ENCODE assay signal across 22 mouse cellular contexts in genomic region chr1:82975750-82976149, GRCm38 (mm10). TPM values are rescaled to one million over a fixed set of nuclear protein-coding genes. Genes with fewer than 3 reads are reported as not detected.
A peak's percentile ranks its signal among the peaks of the same experiment; 100 is the strongest.
DNase-seq lines count a peak whose midpoint lies in the region; ATAC-seq and TF ChIP-seq lines count a peak whose summit lies in the region.
"Had no signal": no experiment of that assay in that cellular context is flagged by ENCODE, and none has a peak within 500 bp of the region (broad histone marks: within the 10 kb centered on the region; RNA-seq: fewer than 3 reads in every experiment).

No protein-coding gene starts in this region.

- peak; percentile 88 for ATAC-seq in stomach, postnatal 0 days (ENCODE audit: low FRiP score, low TSS enrichment)
- ATAC-seq in midbrain, embryonic 16.5 days = no peak
- ATAC-seq in erythroid progenitor cell, adult 5-6 weeks (replicated peaks; ENCODE audit: low FRiP score, poor library complexity, severe bottlenecking) = no peak
- ATAC-seq: forebrain, embryonic 14.5 days; intestine, postnatal 0 days had no signal

- no peaks in the 10 kb centered on the region for H3K36me3 ChIP-seq in stomach, postnatal 0 days (ENCODE audit: control insufficient read depth, insufficient read depth, low read length)
- no peaks in the 10 kb centered on the region for H3K36me3 ChIP-seq in midbrain, embryonic 16.5 days (ENCODE audit: control insufficient read depth, insufficient read depth, low read length)
- H3K36me3 ChIP-seq: limb, embryonic 15.5 days had no signal

- H3K27me3 ChIP-seq in stomach, postnatal 0 days (ENCODE audit: control insufficient read depth, insufficient read depth, low read length) = no peaks in the 10 kb centered on the region
- H3K27me3 ChIP-seq in midbrain, embryonic 16.5 days (ENCODE audit: control insufficient read depth, insufficient read depth, low read depth, low read length) = no peaks in the 10 kb centered on the region
- H3K27me3 ChIP-seq: limb, embryonic 15.5 days had no signal

- H3K27ac ChIP-seq in stomach, postnatal 0 days (replicated peaks) = no peak overlapping the region
- no peak overlapping the region for H3K27ac ChIP-seq in midbrain, embryonic 16.5 days (ENCODE audit: low read length)
- H3K27ac ChIP-seq: limb, embryonic 15.5 days had no signal

- H3K4me2 ChIP-seq in stomach, postnatal 0 days (replicated peaks; ENCODE audit: low read depth) = no peak overlapping the region
- H3K4me2 ChIP-seq in midbrain, embryonic 16.5 days (ENCODE audit: low read length) = no peak overlapping the region
- H3K4me2 ChIP-seq: limb, embryonic 15.5 days; lung, embryonic 14.5 days had no signal

- DNase-seq in kidney, adult 9 months = peak; percentile 32
- no peak for DNase-seq in kidney, adult 18-20 months
- DNase-seq in thymus, postnatal 25 days = peak; percentile 6
- no peak for DNase-seq in thymus, adult 18-20 months
- peak; percentile 59 for DNase-seq in induced T-regulatory cell, adult 2 months (ENCODE audit: low read depth)
- peak; percentile 64 for DNase-seq in stomach, postnatal 0 days (ENCODE audit: low spot score)
- DNase-seq: cerebellum, adult 2 months; embryo, embryonic 11 days; lung, embryonic 14.5 days had no signal

- 74% methylated on average over 5 of the region's 5 CpGs for WGBS in stomach, postnatal 0 days
- 87% methylated on average over 5 of the region's 5 CpGs for WGBS in midbrain, embryonic 16.5 days

- no peak overlapping the region for H3K4me3 ChIP-seq in stomach, postnatal 0 days (ENCODE audit: low read depth, low read length)
- H3K4me3 ChIP-seq in midbrain, embryonic 16.5 days (ENCODE audit: low read depth, low read length) = no peak overlapping the region
- H3K4me3 ChIP-seq: limb, embryonic 15.5 days had no signal

- H3K4me1 ChIP-seq in stomach, postnatal 0 days (replicated peaks; ENCODE audit: control insufficient read depth, insufficient read depth) = no peaks in the 10 kb centered on the region
- no peaks in the 10 kb centered on the region for H3K4me1 ChIP-seq in midbrain, embryonic 16.5 days (ENCODE audit: control insufficient read depth, insufficient read depth, low read length)
- H3K4me1 ChIP-seq: limb, embryonic 15.5 days had no signal

- no peaks in the 10 kb centered on the region for H3K9me3 ChIP-seq in stomach, postnatal 0 days (ENCODE audit: control insufficient read depth, low read length)
- no peaks in the 10 kb centered on the region for H3K9me3 ChIP-seq in midbrain, embryonic 16.5 days (replicated peaks; ENCODE audit: control insufficient read depth, low read length, poor library complexity, severe bottlenecking)
- H3K9me3 ChIP-seq: limb, embryonic 15.5 days had no signal

- TF ChIP-seq CTCF in stomach, postnatal 0 days (IDR thresholded peaks at IDR 0.05; ENCODE audit: low read depth) = no peak

- no peak overlapping the region for H3K9ac ChIP-seq in stomach, postnatal 0 days (ENCODE audit: low read length)
- no peak overlapping the region for H3K9ac ChIP-seq in midbrain, embryonic 16.5 days (ENCODE audit: low read depth, low read length)
- H3K9ac ChIP-seq: limb, embryonic 15.5 days; lung, embryonic 14.5 days had no signal

- TF ChIP-seq EP300 in stomach, postnatal 0 days (optimal IDR thresholded peaks at IDR 0.05) = no peak

RNA-seq across cellular contexts. Expression of gene Gm47955, which starts 15.7 kb away (rescaled TPM):
- not detected in 2 replicates for polyA plus RNA-seq in stomach, postnatal 0 days (2015; fragmentation: Nextera tagmentation; extraction: Ambion mirVana)
- polyA plus RNA-seq in midbrain, embryonic 16.5 days (2015; fragmentation: Nextera tagmentation; extraction: Ambion mirVana) = not detected in 2 replicates
- total RNA-seq in erythroid progenitor cell, adult 5-6 weeks (2015; ENCODE audit: low replicate concordance) = not detected in 2 replicates
- not detected in 2 replicates for total RNA-seq in erythroid progenitor cell, adult 5-6 weeks (2017; ENCODE audit: low replicate concordance)
- total RNA-seq: gastrocnemius, adult 8-10 months; heart, adult 18-20 months; layer of hippocampus, postnatal 10 days; left cerebral cortex, postnatal 10 days; neutrophil, adult 5-6 weeks had no signal
- polyA plus RNA-seq: cerebellum, adult 2 months; forebrain, embryonic 14.5 days; heart, embryonic 16.5 days; hindbrain, embryonic 11.5 days; intestine, postnatal 0 days; limb, embryonic 15.5 days; lung, embryonic 14.5 days; small intestine, adult 2 months had no signal

RNA-seq across cellular contexts. Expression of gene Gm7544, which starts 19.9 kb away (rescaled TPM):
- not detected in 2 replicates for polyA plus RNA-seq in stomach, postnatal 0 days (2015; fragmentation: Nextera tagmentation; extraction: Ambion mirVana)
- polyA plus RNA-seq in midbrain, embryonic 16.5 days (2015; fragmentation: Nextera tagmentation; extraction: Ambion mirVana) = not detected in 2 replicates
- total RNA-seq in erythroid progenitor cell, adult 5-6 weeks (2015; ENCODE audit: low replicate concordance) = not detected in 2 replicates
- not detected in 2 replicates for total RNA-seq in erythroid progenitor cell, adult 5-6 weeks (2017; ENCODE audit: low replicate concordance)
- total RNA-seq: gastrocnemius, adult 8-10 months; heart, adult 18-20 months; layer of hippocampus, postnatal 10 days; left cerebral cortex, postnatal 10 days; neutrophil, adult 5-6 weeks had no signal
- polyA plus RNA-seq: cerebellum, adult 2 months; forebrain, embryonic 14.5 days; heart, embryonic 16.5 days; hindbrain, embryonic 11.5 days; intestine, postnatal 0 days; limb, embryonic 15.5 days; lung, embryonic 14.5 days; small intestine, adult 2 months had no signal

RNA-seq across cellular contexts. Expression of gene Gm47959, which starts 24.6 kb away (rescaled TPM):
- polyA plus RNA-seq in stomach, postnatal 0 days (2015; fragmentation: Nextera tagmentation; extraction: Ambion mirVana) = not detected in 2 replicates
- not detected in 2 replicates for polyA plus RNA-seq in midbrain, embryonic 16.5 days (2015; fragmentation: Nextera tagmentation; extraction: Ambion mirVana)
- total RNA-seq in erythroid progenitor cell, adult 5-6 weeks (2015; ENCODE audit: low replicate concordance) = not detected in 2 replicates
- not detected in 2 replicates for total RNA-seq in erythroid progenitor cell, adult 5-6 weeks (2017; ENCODE audit: low replicate concordance)
- total RNA-seq: gastrocnemius, adult 8-10 months; heart, adult 18-20 months; layer of hippocampus, postnatal 10 days; left cerebral cortex, postnatal 10 days; neutrophil, adult 5-6 weeks had no signal
- polyA plus RNA-seq: cerebellum, adult 2 months; forebrain, embryonic 14.5 days; heart, embryonic 16.5 days; hindbrain, embryonic 11.5 days; intestine, postnatal 0 days; limb, embryonic 15.5 days; lung, embryonic 14.5 days; small intestine, adult 2 months had no signal

RNA-seq across cellular contexts. Expression of gene A030003K21Rik, which starts 32.6 kb away (rescaled TPM):
- polyA plus RNA-seq in stomach, postnatal 0 days (2015; fragmentation: Nextera tagmentation; extraction: Ambion mirVana) = not detected in 2 replicates
- not detected in 2 replicates for polyA plus RNA-seq in midbrain, embryonic 16.5 days (2015; fragmentation: Nextera tagmentation; extraction: Ambion mirVana)
- not detected in 2 replicates for total RNA-seq in erythroid progenitor cell, adult 5-6 weeks (2015; ENCODE audit: low replicate concordance)
- total RNA-seq in erythroid progenitor cell, adult 5-6 weeks (2017; ENCODE audit: low replicate concordance) = not detected in 2 replicates
- total RNA-seq: gastrocnemius, adult 8-10 months; heart, adult 18-20 months; layer of hippocampus, postnatal 10 days; left cerebral cortex, postnatal 10 days; neutrophil, adult 5-6 weeks had no signal
- polyA plus RNA-seq: cerebellum, adult 2 months; forebrain, embryonic 14.5 days; heart, embryonic 16.5 days; hindbrain, embryonic 11.5 days; intestine, postnatal 0 days; limb, embryonic 15.5 days; lung, embryonic 14.5 days; small intestine, adult 2 months had no signal

RNA-seq across cellular contexts. Expression of gene Gm6217, which starts 44.6 kb away (rescaled TPM):
- not detected in 2 replicates for polyA plus RNA-seq in stomach, postnatal 0 days (2015; fragmentation: Nextera tagmentation; extraction: Ambion mirVana)
- not detected in 2 replicates for polyA plus RNA-seq in midbrain, embryonic 16.5 days (2015; fragmentation: Nextera tagmentation; extraction: Ambion mirVana)
- total RNA-seq in erythroid progenitor cell, adult 5-6 weeks (2015; ENCODE audit: low replicate concordance) = not detected in 2 replicates
- total RNA-seq in erythroid progenitor cell, adult 5-6 weeks (2017; ENCODE audit: low replicate concordance) = not detected in 2 replicates
- total RNA-seq: gastrocnemius, adult 8-10 months; heart, adult 18-20 months; layer of hippocampus, postnatal 10 days; left cerebral cortex, postnatal 10 days; neutrophil, adult 5-6 weeks had no signal
- polyA plus RNA-seq: cerebellum, adult 2 months; forebrain, embryonic 14.5 days; heart, embryonic 16.5 days; hindbrain, embryonic 11.5 days; intestine, postnatal 0 days; limb, embryonic 15.5 days; lung, embryonic 14.5 days; small intestine, adult 2 months had no signal

Comparison
In these comparisons a context has a peak if more than half of its experiments do, and no peak if none do; other contexts are left out.
1. DNase-seq: peak in kidney, adult 9 months (single experiment), thymus, postnatal 25 days (single experiment), induced T-regulatory cell, adult 2 months (single experiment) and stomach, postnatal 0 days (single experiment); none in kidney, adult 18-20 months (single experiment) and thymus, adult 18-20 months (0 of 2).